In the genomic region with DNA sequence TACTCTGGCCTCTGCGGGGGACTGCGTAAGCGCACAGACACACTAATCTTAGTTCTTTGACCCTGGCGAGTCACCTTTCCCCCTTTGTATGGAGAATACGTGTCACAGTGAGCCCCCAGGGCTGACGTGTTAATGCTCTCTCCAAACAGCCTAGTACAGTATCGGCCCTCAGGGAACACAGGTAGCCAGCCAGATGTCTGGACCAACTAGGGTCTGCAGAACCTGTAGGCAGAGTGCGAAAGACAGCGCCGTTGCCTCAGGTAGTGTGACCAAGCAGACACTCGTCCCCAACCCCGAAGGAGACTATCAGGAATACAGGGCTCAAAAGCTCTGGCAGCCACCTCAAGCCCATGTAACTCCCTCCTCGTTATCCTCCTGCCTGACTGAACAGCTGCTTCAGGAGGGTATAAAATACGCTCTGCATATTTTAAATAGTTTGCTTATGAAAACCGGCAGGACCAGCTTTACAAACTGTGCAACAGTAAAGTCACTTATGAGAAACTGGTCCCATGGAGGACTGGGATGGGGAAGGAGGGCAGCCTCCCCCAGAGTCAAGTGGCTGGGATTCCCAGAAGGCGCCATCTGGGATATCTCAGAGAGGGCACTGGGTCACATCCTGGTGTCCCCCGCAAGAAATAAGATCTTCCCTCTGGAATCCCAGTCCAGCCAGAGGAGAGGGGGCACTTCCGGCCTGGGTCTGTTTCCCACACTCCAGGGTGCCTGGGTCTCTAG, we compare ENCODE assay signal across 11 mouse cellular contexts. TPM values are rescaled to one million over a fixed set of nuclear protein-coding genes. Genes with fewer than 3 reads are reported as not detected.
DNase-seq lines count a peak whose midpoint lies in the region; ATAC-seq and TF ChIP-seq lines count a peak whose summit lies in the region.
"Had no signal": no experiment of that assay in that cellular context is flagged by ENCODE, and none has a peak within 500 bp of the region (broad histone marks: within the 10 kb centered on the region; RNA-seq: fewer than 3 reads in every experiment).

No protein-coding gene starts in this region.

- H3K4me3 ChIP-seq in liver, postnatal 0 days (ENCODE audit: low read depth, low read length), result no peak overlapping the region
- no peak overlapping the region for H3K4me3 ChIP-seq in kidney, embryonic 16.5 days (ENCODE audit: low read length)
- H3K4me3 ChIP-seq: liver, embryonic 15.5 days had no signal

- H3K9ac ChIP-seq in liver, postnatal 0 days (replicated peaks), result no peak overlapping the region
- peak overlapping the region; percentile 5; the same call in 1 of the 2 replicates for H3K9ac ChIP-seq in kidney, embryonic 16.5 days (replicated peaks; ENCODE audit: low read length)
- H3K9ac ChIP-seq: liver, embryonic 15.5 days had no signal

- no peak overlapping the region for H3K27ac ChIP-seq in liver, postnatal 0 days (ENCODE audit: low read depth)
- H3K27ac ChIP-seq in kidney, embryonic 16.5 days (ENCODE audit: low read length), result peak overlapping the region; percentile 95
- H3K27ac ChIP-seq: liver, embryonic 15.5 days had no signal

- no peaks in the 10 kb centered on the region for H3K36me3 ChIP-seq in liver, postnatal 0 days (replicated peaks; ENCODE audit: insufficient read depth, low read length)
- no peaks in the 10 kb centered on the region for H3K36me3 ChIP-seq in kidney, embryonic 16.5 days (ENCODE audit: insufficient read depth, low read length)
- H3K36me3 ChIP-seq: liver, embryonic 15.5 days had no signal

- H3K9me3 ChIP-seq in liver, postnatal 0 days (ENCODE audit: low read length), result no peaks in the 10 kb centered on the region
- no peaks in the 10 kb centered on the region for H3K9me3 ChIP-seq in kidney, embryonic 16.5 days (ENCODE audit: low read length)
- H3K9me3 ChIP-seq: liver, embryonic 15.5 days had no signal

- 68% methylated on average over 18 of the region's 18 CpGs for WGBS in liver, postnatal 0 days (ENCODE audit: insufficient replicate concordance)
- WGBS in kidney, embryonic 16.5 days, result 24% methylated on average over 18 of the region's 18 CpGs

- DNase-seq in liver, result peak; percentile 34
- no peak for DNase-seq in liver, postnatal 0 days
- peak; percentile 68 for DNase-seq in forelimb bud, embryonic 11.5 days (ENCODE audit: low read depth, low spot score)
- DNase-seq in retina, embryonic 14.5 days (ENCODE audit: low spot score), result peak; percentile 52
- no peak for DNase-seq in ovary, postnatal 14 days (ENCODE audit: low spot score)
- DNase-seq in testis, postnatal 14 days (ENCODE audit: low spot score), result no peak
- no peak for DNase-seq in layer of hippocampus, postnatal 10 days (ENCODE audit: low spot score in 2 of 2)
- DNase-seq: gastrocnemius, postnatal 36 days had no signal

- ATAC-seq in liver, postnatal 0 days, result no peak
- peak; percentile 79 for ATAC-seq in kidney, embryonic 16.5 days (ENCODE audit: low FRiP score, low TSS enrichment)

- no peak overlapping the region for H3K4me2 ChIP-seq in liver, postnatal 0 days (ENCODE audit: low read depth, low read length)
- 0 out of 2 replicates have a peak overlapping the region, but pooled peaks have one; percentile 8 for H3K4me2 ChIP-seq in kidney, embryonic 16.5 days (replicated peaks; ENCODE audit: low read depth, low read length)
- H3K4me2 ChIP-seq: liver, embryonic 15.5 days had no signal

- TF ChIP-seq CTCF in liver, postnatal 0 days (IDR thresholded peaks at IDR 0.05; ENCODE audit: low read depth), result no peak

- TF ChIP-seq EP300 in liver, postnatal 0 days (IDR thresholded peaks at IDR 0.05; ENCODE audit: low read depth), result no peak

- H3K4me1 ChIP-seq in liver, postnatal 0 days (ENCODE audit: insufficient read depth), result no peaks in the 10 kb centered on the region
- peaks cover 90% of the 10 kb centered on the region for H3K4me1 ChIP-seq in kidney, embryonic 16.5 days (ENCODE audit: insufficient read depth, low read length)
- H3K4me1 ChIP-seq: liver, embryonic 15.5 days had no signal

- no peaks in the 10 kb centered on the region for H3K27me3 ChIP-seq in liver, postnatal 0 days (ENCODE audit: insufficient read depth, low read length)
- H3K27me3 ChIP-seq in kidney, embryonic 16.5 days (ENCODE audit: insufficient read depth, low read length), result no peaks in the 10 kb centered on the region
- H3K27me3 ChIP-seq: liver, embryonic 15.5 days had no signal

RNA-seq across cellular contexts. Expression of a gene that starts 18.0 kb away (rescaled TPM):
- polyA plus RNA-seq in liver, postnatal 0 days (2015; fragmentation: Nextera tagmentation; extraction: Ambion mirVana), result 0.72 and 0.74 TPM in 2 replicates
- polyA plus RNA-seq in kidney, embryonic 16.5 days (2015; fragmentation: Nextera tagmentation; extraction: Ambion mirVana), result 15.5 and 16.2 TPM in 2 replicates
- 10 to 100 TPM; 40.3 to 52.8 TPM for total RNA-seq in layer of hippocampus, postnatal 10 days (2021)
- total RNA-seq: MEL had no signal

Comparison
In these comparisons a context has a peak if more than half of its experiments do, and no peak if none do; other contexts are left out.
1. DNase-seq: peak in liver (single experiment), forelimb bud, embryonic 11.5 days (single experiment) and retina, embryonic 14.5 days (single experiment); none in liver, postnatal 0 days (single experiment), ovary, postnatal 14 days (single experiment), testis, postnatal 14 days (single experiment) and layer of hippocampus, postnatal 10 days (0 of 2).